Mouse (Mus musculus) megakaryocyte, embryonic 14.5 days (primary cell): ENCODE measurements around the gene Sf3b6.

Experiments
- FLI1 ChIP-seq: IDR thresholded peaks from 2 replicates; pipeline ENCODE4 v1.6.1; 2012; ENCODE audit warnings: low read length, inconsistent platforms, mixed read lengths
- GATA1 ChIP-seq: IDR thresholded peaks from 3 replicates; pipeline ENCODE4 v1.6.1; 2012; ENCODE audit warnings: mixed read lengths, low read length, inconsistent platforms, borderline replicate concordance

DNA sequence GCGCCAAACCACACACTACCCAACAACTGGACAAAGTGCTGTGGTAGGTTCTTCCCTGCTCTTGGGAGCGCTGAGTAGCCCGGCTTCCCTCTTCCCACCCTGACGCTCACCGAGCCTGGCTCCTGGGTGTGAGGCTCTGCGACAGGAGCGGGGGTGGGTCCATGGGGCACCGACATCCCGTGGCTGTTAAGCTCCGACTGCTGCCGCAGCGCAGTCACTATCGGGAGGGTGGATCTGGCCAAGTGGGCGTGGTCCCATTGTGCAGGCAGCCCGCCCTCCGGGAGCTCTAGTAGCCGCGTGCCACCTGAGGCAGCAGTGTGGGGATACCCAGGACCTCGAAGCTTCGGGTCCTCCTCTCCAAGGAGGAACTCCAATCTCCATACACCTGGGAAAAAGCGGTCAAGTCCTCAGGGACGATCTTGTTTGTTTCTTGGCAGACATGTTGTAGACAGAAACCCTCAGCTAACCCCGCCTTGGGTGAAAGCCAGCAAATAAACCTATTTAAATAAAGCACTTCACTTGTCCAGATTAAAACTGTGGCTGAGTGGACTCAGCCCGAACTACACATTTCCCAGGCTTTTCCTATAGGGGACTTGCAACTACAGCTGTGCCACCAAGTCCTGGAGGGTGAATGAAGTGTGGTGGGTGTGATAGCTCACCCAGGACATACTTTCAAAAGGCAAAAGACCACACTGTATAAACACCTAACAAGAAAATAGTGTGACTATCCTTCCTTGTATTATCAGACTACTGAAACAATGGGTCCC lies 57.0 kb downstream of the Sf3b6 start, which contains the start of gene Mfsd2b:
- TF ChIP-seq GATA1, result peak; percentile 97
- no peak for TF ChIP-seq FLI1
